Mouse (Mus musculus): ENCODE measurements around the gene Myo1d.

Myo1d gene

DNA sequence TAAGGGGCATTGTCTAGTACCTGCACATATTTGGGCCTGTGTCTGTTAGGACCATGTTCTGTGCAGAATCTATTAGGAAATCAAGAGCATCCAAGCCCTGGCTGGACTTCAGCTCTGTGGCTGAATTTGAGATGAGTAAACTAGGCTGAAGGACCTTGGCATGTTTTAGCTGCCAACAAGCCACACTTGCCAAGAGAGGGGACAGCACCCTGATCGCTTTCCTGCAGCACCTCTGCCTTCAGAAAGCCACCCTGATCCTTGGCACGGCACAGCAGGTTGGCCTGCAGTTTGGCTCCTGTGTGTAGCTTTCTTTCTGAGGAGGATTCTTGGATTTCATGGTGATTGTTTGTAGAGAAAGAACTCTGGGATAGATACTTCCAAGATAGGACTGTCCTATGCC, 1.7 kb upstream of the Myo1d start:
- DNase-seq (ENCODE audit: low spot score), result no peak

DNA sequence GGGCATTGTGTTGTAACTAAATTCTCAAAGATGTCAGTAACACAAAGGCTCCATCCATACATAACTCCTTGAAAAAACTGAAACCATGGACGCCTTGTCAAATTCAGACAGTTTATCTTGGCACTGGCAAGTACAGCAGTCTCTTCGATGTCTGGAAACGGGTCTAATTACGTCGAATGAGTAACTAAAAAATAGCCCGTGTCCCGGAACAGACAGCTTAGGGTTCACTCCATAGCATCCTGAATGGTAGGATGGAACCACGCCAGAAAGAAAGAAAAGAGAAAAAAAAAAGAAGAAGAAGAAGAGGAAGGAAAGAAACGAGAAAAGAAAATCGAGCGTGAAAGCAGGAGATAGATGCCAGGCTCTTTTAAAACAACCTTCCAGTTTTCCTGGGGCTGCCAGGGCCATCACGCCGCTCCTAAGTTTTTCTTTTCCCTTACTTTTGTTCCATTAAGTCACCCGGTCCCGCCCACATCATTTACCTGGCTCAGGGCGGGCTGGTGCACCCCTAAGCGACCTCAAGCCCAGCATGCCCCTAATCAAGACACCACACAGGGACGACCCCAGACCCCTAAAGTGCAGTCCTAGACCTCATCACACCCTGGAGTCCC, 804 bp downstream of the Myo1d start:
- no peak for DNase-seq (ENCODE audit: low spot score)

DNA sequence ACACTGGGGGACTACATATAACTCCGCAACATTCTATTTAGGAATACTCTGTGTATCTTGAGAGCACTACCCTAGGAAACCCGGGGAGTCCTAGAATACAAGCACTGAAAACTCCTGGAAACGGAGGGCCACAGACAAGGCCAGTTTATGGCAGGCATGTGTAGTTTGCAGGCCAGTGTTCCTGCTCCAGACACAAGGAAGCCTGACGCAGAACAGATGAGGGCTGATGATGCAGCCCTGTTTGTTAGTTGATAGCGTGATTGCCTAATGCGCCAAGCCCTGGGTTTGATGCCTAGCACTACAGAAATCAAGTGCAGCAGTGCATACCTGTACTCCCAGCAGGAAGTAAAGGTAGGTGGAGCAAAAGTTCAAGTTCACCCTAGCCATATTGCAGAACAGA, 1.7 kb downstream of the Myo1d start:
- DNase-seq (ENCODE audit: low spot score), result no peak

DNA sequence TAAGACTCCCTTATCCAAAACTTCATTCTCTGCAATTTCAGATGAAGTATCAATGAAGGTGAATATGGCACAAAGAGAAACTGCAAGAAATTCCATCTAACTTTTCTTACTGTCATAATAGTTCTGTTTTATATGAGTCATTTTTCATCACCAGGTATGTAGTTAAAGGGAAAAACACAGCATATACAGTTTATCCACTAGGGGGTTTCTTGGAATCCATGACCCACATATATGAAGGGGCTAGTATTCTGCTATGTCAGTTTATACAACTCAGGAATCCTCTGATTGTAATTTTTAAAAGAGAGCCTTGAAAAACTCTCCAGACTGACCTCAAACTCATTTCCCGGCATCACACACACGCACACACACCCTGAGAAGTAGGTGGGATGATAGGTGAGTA, 2.1 kb downstream of the Myo1d start:
- no peak for DNase-seq (ENCODE audit: low spot score)

DNA sequence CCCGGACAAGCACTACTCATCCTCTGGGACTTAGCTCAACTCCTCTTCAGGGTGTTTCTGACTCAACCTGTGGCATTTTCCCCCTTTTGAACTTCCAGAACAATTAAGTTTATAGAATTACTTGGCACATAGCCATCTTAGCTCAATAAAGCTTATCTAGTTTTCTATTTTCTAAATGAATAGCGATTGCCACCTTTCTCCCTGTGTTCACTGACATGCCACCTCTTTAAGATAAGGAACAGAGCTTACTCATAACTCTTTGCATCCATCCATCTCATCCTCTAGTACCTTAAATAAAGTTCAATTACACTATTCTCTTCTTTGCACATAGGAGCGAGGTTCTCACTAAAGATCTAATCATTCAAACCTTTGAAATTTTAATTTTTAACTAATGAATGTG, 4.3 kb downstream of the Myo1d start:
- DNase-seq (ENCODE audit: low spot score), result no peak

DNA sequence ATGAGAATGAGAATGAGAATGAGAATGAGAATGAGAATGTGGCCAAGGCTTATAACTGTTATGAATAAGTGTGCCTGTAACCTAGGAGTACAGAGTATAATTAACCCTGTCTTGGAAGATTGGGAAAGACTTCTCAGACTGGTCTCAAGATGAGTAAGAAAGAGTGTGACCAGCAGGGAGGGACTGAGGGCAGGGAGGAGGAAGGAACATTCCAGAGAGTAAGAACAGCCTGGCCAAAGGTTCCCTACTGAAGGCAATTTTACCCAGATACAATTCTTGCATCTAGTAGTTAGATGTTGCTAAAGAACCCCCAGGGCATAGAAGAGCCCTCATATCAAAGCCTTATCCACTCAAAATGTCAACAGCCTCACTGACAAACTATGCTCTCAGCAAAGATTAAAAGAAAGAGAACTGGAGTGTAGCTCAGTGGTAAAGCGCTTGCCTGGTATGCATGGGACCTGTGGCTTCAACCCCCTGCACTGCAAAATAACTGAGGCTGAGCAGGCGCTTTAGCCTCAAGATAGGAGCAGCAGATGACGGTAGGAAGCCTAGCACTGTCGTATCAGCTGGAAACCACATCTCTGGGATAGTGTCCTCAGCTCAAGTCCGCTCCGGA, 7.1 kb downstream of the Myo1d start:
- DNase-seq (ENCODE audit: low spot score), result no peak

DNA sequence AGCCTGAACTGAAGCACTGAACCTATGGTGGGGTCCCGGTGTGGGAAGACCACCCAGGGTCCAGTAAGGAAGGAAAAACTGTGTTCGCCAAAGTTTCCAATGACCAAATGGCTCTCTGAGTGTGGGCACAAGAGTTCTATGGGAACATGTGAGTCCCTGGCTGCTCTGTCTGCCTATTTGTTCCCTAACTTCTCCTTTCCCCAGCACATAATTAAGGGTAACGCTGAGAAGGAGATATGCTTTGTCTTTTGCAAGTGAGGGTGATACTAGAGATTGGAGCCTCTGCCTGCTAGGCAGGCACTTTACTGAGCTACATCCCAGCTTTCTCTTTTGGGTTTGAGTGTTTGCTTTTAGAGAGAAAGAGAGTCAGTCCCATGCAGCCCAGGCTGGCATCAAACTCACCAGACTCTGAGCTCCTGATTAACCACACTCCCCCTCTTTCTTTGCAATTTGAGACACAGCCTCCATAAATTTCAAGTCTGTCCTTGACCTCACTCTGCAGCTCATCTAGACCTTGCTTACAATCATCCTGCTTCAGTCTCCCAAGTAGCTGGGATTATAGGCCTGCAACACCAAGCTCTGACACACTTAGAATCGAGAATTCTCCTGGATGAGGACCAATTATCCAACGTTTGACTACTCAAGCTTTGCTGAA, 8.1 kb downstream of the Myo1d start:
- no peak for DNase-seq (ENCODE audit: low spot score)

DNA sequence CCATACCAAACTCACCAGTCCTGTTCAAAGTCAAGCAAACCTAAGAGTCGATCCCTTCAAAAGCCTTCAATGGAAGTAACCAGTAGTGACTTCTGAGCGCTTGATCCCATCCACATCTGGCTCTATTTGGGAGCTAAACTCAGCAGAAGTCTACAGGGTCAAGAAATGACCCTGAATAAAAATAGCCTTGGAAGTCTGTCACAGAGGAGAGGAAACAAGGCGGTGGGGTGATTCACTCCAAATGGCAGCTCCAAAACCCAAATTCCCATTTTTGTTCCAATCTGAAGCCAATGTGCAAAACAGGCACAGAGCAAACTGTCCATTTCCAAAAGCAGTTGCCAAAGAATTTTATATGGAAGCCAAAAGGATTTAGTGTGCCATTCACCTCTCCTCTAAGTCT, 8.6 kb downstream of the Myo1d start:
- no peak for DNase-seq (ENCODE audit: low spot score)

DNA sequence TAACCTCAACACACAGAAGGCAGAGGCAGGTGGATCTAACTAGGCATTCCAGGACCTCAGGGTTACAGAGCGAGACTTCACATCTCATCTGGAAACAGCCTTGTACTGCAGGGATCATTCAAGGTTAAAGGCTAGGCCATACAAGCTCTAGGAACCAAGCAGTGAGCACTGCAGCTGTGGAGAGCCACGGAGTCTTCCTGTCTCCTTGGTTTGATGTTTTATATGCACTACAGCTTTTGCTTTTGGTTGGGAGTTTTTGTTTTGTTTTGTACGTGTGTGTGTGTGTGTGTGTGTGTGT, 12.6 kb downstream of the Myo1d start:
- no peak for DNase-seq (ENCODE audit: low spot score)

DNA sequence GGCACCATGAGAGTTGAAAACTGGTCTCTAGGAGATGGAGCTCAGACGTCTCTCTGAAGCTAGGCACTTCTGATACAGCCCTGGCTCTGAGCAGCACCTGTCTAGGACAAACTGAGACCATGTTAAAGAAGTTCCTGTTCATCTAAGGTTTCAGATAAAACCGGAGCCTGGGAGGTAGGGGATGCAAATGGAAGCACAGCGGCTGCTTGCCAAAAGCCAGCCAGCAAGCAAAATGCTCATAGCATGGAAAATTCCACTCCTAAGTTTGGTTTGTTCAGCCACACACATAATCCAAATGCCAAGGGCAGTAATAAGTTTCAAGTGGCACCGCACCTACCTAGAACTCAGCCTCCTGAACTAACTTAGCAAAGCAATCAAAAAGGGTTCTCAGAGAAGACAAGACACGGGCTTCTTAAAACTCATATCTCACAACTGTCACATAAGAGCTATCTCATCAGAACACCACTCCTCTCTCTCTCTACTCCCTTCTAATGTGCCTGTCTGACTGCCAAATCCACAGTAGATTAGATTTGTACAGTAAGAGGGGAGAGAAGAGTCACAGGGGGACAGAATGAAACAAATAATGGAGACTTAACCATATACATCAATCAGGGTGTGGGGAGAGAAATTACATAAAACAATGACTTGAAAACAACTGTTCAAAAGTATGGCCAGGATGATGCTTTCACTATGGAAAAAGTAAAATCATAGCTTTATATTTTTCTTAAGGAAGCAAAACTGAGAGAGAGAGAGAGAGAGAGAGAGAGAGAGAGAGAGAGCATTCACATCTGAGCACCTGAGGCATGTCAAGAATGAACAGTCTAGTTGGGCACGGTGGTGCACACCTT, 13.1 kb downstream of the Myo1d start:
- DNase-seq (ENCODE audit: low spot score), result no peak

DNA sequence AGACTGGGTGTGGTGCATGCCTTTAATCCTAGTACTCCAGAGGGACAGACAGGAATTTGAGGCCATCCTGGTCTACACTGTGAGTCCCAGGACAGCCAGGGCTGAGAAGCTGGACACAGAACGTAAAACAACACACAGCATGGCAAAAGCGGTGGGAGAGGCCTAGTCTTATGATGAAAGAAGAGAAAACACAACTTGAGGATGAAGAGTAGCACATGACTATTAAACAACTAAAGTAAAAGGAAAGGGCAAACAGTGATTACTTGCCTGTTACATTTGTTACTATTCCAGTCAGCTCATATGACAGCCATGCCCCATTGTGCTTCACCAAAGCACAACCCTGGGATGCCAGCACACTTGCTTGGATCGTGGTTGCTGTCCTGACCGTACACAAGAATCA, 13.8 kb downstream of the Myo1d start:
- DNase-seq (ENCODE audit: low spot score), result no peak

DNA sequence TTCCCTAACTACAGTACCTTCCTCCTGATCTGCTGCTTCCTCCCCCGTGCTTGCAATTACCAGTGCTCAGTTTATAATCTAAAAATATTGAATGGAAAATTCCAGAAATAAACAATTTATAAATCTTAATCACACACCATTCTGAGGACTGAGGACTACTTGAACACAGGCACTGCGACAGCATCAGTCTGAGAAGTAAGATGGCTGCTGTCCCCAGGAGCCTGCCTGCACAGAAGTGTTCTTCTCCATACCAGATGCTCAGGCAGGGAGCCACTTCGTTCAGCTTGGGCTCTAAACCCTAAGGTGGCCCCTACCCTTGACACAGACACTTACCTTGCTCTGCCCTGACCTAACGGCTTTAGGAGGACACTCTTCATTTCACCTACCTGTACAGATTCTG, 17.8 kb downstream of the Myo1d start:
- no peak for DNase-seq (ENCODE audit: low spot score)

DNA sequence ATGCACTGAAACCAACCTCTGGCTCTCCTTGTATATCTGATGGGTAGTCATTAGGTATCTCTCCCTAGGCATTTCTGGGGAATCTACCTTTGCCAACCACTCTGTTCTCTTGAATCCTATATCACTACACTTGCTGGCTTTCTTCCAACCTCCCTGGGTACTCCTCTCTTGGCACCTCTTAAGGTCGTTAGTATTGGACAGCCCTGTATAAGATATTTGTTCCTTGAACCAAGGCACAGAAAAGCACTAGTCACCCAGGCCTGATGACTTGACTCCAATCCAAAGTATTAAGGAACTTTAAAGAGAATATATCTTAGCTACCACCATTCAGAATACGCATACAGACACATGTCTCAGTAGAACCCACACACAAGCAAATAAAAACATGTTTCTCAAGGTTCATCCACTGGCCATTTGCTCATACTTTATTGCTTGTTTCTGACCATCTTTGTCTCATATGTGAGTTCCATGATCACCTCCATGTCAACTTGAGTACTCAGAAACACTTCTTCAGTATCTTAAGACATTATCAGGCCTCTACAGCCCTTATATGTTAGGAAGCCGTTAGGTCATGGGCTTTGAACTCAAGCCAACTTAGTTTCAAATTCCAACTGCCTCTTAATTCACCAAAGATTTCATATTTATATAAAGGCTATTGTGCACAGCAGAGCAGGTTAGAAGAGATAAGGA, 18.4 kb downstream of the Myo1d start:
- DNase-seq (ENCODE audit: low spot score), result no peak

DNA sequence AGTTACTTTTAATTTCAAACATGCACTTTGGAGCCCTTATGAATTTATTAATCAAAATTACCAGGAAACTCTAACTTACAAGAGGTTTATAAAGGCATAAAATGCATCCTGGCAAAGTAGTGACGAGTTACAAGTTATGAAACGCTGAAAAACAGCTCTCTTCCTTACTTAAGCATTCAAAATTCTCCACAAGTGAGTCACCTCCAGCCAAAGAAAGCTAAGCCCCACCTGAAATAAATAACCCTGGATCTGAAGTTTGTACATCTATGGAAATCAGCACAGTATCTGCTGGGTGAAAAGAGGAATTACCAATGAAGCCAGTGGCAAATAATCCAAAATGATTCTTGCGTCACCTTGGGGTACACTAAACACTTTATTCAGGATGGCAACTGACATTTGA, 20.8 kb downstream of the Myo1d start:
- no peak for DNase-seq (ENCODE audit: low spot score)

DNA sequence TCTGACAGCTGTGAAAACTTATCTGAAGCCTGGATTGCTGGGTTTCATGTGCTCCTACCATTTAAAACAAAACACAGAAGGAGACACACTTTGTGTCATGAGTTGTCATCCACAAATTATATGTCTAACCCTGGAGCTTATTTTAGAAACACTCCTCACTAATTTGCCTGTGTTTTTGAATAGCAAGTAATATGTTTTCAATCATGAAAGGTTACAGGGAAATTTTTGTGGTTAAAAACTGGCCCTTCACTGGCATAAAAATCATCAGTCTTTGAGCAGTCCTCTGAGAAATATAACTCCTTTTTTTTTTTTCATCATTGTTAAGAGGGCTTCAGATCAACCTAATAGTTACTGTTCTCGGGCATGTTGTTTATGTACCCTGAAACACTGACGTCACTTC, 25.6 kb downstream of the Myo1d start:
- no peak for DNase-seq (ENCODE audit: low spot score)

DNA sequence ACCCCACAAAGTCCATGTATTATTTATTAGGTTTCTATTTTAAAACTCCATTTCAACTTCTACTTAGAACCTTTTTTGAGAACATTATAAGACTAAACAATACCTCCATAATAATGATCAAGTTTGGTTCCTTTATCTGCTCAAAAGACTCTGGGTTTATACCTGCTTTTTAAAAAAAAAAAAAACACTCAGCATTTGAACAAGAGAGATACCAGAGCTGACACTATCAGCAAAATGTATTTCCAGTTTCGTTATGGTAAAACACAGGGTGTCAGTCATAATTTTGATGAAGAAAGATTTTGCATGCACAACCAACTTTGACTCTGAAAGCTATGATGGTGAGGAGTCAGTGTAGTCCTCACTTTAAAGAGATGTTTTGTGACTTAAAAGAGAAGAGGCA, 28.7 kb downstream of the Myo1d start:
- no peak for DNase-seq (ENCODE audit: low spot score)

DNA sequence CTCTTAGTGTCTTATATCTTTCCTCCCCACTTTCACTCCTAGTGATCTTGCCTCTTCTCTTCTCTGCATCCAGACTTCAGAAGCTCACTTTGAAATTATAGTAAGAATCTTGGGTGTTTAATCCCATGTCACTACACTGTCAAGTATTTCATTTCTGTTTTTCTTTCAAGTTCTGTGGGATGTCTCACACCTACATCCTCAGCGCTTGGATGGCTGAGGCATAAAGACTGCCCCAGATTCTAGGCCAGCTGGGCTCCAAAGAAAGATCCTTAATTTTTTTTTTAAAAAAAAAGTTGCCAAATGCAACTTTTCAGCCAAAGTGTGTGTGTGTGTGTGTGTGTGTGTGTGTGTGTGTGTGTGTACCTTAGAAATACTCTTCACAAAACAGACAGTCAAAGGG, 30.6 kb downstream of the Myo1d start:
- no peak for DNase-seq (ENCODE audit: low spot score)

DNA sequence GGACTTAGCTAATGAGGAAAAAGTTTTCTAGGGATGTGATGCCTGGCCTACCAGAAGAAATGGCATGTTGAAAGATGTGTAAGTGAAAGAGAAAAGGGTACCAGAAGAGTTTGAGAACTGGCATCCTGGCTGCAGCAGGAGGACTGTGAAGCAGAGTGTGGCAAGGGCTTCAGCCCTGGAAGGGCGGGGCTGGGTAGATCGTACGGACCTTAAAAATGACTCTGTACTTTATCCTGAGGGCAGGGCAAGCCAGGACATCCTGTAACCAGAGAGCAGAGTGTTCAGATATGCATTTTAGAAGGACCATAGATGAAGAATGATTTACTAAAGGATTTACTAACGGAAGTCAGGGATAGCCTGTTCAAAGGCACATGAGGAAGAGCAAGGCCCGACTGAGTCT, 34.4 kb downstream of the Myo1d start:
- no peak for DNase-seq (ENCODE audit: low spot score)

DNA sequence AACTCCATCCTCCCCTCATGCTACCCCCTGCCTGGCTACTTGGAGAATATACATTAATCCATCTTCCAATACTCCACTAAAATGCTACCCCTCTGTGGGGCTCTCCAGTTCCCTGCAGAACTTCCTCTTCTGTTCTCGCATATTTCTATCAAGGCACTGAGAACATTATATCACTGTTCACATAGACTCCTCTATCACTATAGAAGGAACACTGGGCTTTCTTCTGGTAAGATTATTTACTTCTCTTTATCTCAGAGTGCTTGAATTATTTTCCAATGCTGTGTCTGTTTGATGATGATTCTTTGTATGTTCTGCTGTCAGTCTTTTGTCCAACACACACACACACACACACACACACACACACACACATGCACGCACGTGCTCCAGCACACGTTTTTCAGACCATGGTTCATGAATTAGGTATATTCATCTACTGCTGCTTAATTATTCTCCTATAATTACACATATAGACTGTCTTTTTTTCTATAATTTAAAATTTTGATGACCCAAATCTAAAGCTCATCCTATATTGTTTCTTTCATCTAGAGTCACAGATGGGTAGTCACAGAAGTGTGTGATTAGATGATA, 35.9 kb downstream of the Myo1d start:
- no peak for DNase-seq (ENCODE audit: low spot score)

DNA sequence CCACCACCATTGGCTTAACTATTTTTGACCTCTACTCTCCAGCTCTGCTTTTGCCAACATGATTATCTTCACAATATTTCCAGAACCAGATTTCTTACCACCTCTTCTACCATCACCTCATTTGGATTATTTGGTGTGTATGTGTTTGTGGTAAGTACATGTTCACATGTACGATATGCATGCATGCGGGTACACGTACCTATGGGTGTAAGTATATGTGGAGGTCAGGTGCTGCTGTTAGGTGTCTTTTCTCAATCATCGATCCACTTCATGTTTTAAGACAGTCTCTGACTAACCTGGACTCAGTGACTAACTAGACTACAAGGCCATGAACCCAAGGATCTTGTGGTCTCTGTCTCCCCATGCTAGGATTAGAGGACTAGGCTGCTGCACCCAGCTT, 37.4 kb downstream of the Myo1d start:
- DNase-seq (ENCODE audit: low spot score), result no peak

DNA sequence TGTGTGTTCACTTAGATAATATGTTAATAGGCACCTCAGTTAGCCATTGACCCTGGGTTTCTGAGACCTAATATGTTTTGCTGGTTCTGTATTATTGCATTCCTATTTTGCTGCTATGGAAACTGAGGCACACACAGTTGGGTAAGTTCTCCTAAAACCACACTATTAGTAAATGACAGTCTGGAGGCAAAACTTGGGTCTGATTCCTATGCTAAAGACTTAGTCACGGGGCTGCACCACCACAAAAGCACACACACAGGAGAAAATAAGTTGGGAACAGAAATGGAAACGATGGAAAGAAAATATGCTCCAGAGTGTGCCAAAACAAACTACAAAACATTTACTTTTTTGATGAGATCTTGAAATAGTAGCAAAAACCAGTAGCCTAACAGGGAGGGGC, 45.1 kb downstream of the Myo1d start:
- DNase-seq (ENCODE audit: low spot score), result no peak

DNA sequence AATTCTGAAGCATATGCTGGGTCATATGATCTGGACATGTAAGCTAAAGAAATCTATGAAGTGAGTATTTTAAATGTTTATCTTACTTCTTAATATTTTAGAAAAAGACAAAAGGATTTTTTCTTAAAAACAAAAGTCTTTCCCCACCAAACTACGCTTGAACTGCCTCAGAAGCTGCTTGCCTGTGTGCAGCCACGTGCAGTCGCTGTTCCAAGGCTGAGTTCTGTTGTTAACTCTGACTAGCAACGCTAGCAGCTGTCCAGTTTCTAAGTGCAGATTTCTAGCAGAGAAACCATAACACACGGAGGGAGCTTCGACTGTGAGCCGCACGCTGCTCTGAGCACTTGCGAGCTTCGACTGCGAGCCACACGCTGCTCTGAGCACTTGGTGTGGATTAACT, 55.1 kb downstream of the Myo1d start:
- DNase-seq (ENCODE audit: low spot score), result no peak

Data from urinary bladder, postnatal 14 days (tissue).